Mouse (Mus musculus): ENCODE results near the gene Psen2. TPM values are rescaled to one million over a fixed set of nuclear protein-coding genes. Genes with fewer than 3 reads are reported as not detected.

Gene Psen2
- total RNA-seq (2023; ENCODE audit: inconsistent age), result 71.4 to 79.9 TPM (median 76.3 TPM) in 4 replicates

GRCm38 (mm10) chr1:180263364-180263997, at the start of gene Psen2:
Gene Psen2, minus strand, starts transcription at chr1:180263438.

GRCm38 (mm10) chr1:180198959-180199714, 64.1 kb downstream of the Psen2 start, which contains the start of gene Coq8a:
Gene Coq8a, minus strand, starts transcription at chr1:180199602.

Other genes with a start within 250 kb of the Psen2 start
- 116 to 173 TPM (median 135 TPM) in 4 replicates for gene Coq8a, start 63.8 kb downstream of the Psen2 start, total RNA-seq (2023; ENCODE audit: inconsistent age)
- gene Itpkb, start 67.0 kb upstream of the Psen2 start, total RNA-seq (2023; ENCODE audit: inconsistent age), result 112 to 138 TPM (median 116 TPM) in 4 replicates
- gene Stum, start 220.1 kb upstream of the Psen2 start, total RNA-seq (2023; ENCODE audit: inconsistent age), result 3.2 to 5.1 TPM (median 4.2 TPM) in 4 replicates

All from B cell, adult (primary cell).